Mouse (Mus musculus) neural tube, embryonic 12.5 days (tissue): Measurements from ENCODE around the gene Zfp185. TPM values are rescaled to one million over a fixed set of nuclear protein-coding genes. Genes with fewer than 3 reads are reported as not detected.

ENCODE experiments used
- ATAC-seq: fragments of 200-750 bp; cut with Nextera tagmentation; 2 replicates; pipeline ENCODE4 v1.8.0; 2017; ENCODE audit warnings: low read depth, mild to moderate bottlenecking, moderate TSS enrichment, moderate library complexity; ENCODE audit not compliant: low FRiP score
- H3K27ac ChIP-seq: fragments of 300-500 bp; sonication (generic); 2 replicates; pipeline ENCODE4 v1.5.1; 2016
- H3K27me3 ChIP-seq: fragments of 300-500 bp; sonication (generic); replicated peaks from 2 replicates; pipeline ENCODE4 v1.6.1; 2016; ENCODE audit warnings: mild to moderate bottlenecking
- H3K36me3 ChIP-seq: fragments of 300-500 bp; sonication (generic); 2 replicates; pipeline ENCODE4 v1.6.1; 2016; ENCODE audit warnings: mild to moderate bottlenecking
- H3K4me1 ChIP-seq: fragments of 300-500 bp; sonication (generic); 2 replicates; pipeline ENCODE4 v1.6.1; 2016
- H3K4me2 ChIP-seq: fragments of 300-500 bp; sonication (generic); replicated peaks from 2 replicates; pipeline ENCODE4 v1.6.1; 2016; ENCODE audit warnings: mild to moderate bottlenecking
- H3K4me3 ChIP-seq: fragments of 300-500 bp; sonication (generic); 2 replicates; pipeline ENCODE4 v1.5.1; 2016
- H3K9ac ChIP-seq: fragments of 300-500 bp; sonication (generic); 2 replicates; pipeline ENCODE4 v1.6.1; 2016; ENCODE audit warnings: mild to moderate bottlenecking
- H3K9me3 ChIP-seq: fragments of 300-500 bp; sonication (generic); 2 replicates; pipeline ENCODE4 v1.6.1; 2016; ENCODE audit warnings: mild to moderate bottlenecking
- WGBS: fragments of 180-500 bp; shearing (Covaris S2); methylation state at CpG from one replicate; pipeline ENCODE4 v1.1.7; 2016; 5-methylcytosine and 5-hydroxymethylcytosine counted together
- polyA plus RNA-seq: library from polyadenylated mRNA; unstranded; fragments of >200 nt; fragmentation: Nextera tagmentation; extraction: Ambion mirVana; gene quantifications from 2 replicates; pipeline ENCODE4 v1.2.1, GENCODE M21; 2016

Zfp185 gene
- 2.3 and 2.7 TPM in 2 replicates for polyA plus RNA-seq

- no peak within 1 kb of the TSS for H3K9ac ChIP-seq
- ATAC-seq, result peak; percentile 58; the same call in 1 of the 2 replicates
- H3K9me3 ChIP-seq, result no peaks in the 10 kb centered on the region
- H3K27ac ChIP-seq, result no peak within 1 kb of the TSS
- H3K4me2 ChIP-seq, result peak within 1 kb of the TSS; percentile 60
- H3K27me3 ChIP-seq, result peaks cover 4% of the 10 kb centered on the region; the same call in 1 of the 2 replicates
- 15% methylated on average over 43 of the region's 45 CpGs for WGBS
- no peaks in the 10 kb centered on the region for H3K36me3 ChIP-seq
- H3K4me3 ChIP-seq, result peak within 1 kb of the TSS; percentile 27
- H3K4me1 ChIP-seq, result no peaks in the 10 kb centered on the region
Measured at GRCm38 (mm10) chrX:72986841-72987519, at the start of gene Zfp185. Zfp185 (plus strand) TSS chrX:72987339.

DNA sequence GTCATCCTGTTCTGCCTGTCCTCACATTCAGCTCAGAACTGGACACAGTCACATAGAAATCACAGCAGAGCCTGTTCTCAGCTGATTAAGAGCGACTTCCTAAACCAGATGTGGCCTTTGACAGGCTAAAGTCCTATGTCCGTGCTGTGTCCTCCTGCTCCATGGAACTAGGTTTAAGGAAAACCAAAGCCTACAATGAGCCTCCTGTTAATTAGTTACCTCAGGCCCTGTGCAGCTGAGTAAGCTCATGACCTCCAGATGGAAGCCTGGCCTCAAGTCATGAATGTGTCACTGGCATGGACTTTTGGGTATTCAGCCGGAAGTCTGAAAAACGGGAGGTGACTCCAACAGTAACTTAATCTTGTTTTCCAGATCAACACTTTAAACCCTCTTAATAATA lies 33.7 kb upstream of the Zfp185 start:
- Histone ChIP-seq H3K4me1 (no peaks in the 10 kb centered on the region), H3K36me3 (peaks cover 18% of the 10 kb centered on the region; the same call in 1 of the 2 replicates), H3K9me3 (no peaks in the 10 kb centered on the region), H3K9ac (no peak overlapping the region), H3K27me3 (no peaks in the 10 kb centered on the region), H3K27ac (no peak overlapping the region), H3K4me2 (no peak overlapping the region), H3K4me3 (no peak overlapping the region)
- WGBS, result 91% methylated on average over 4 of the region's 4 CpGs
- no peak for ATAC-seq

DNA sequence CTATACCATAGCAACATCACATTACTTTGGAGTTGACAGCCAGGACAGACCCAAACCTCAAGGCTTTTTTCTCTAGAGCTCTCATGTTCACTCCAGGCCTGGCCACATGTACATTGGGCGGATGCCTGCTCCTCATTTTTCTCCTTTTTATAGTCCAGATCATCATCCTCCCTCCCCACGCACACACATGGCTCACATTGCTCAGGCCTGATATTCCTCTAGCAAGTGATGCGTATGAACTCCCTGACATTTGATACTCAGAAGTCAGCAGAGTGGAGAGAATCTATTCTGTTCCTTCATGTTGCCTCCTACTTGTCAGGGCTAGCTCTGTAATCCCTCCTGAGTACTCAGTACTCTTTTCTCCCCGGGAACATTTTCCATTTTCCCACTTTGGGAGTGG lies 30.7 kb upstream of the Zfp185 start:
- Histone ChIP-seq H3K4me2 (no peak overlapping the region), H3K4me3 (no peak overlapping the region), H3K27me3 (no peaks in the 10 kb centered on the region), H3K27ac (no peak overlapping the region), H3K9ac (no peak overlapping the region), H3K9me3 (no peaks in the 10 kb centered on the region), H3K4me1 (no peaks in the 10 kb centered on the region), H3K36me3 (peaks cover 12% of the 10 kb centered on the region; the same call in 1 of the 2 replicates)
- WGBS, result 87% methylated on average over 4 of the region's 4 CpGs
- ATAC-seq, result no peak

GRCm38 (mm10) chrX:72960431-72960830 lies 26.7 kb upstream of the Zfp185 start:
- Histone ChIP-seq H3K9me3 (no peaks in the 10 kb centered on the region), H3K4me3 (no peak overlapping the region), H3K27me3 (no peaks in the 10 kb centered on the region), H3K9ac (no peak overlapping the region), H3K4me2 (no peak overlapping the region), H3K27ac (no peak overlapping the region), H3K4me1 (no peaks in the 10 kb centered on the region), H3K36me3 (peaks cover 12% of the 10 kb centered on the region; the same call in 1 of the 2 replicates)
- ATAC-seq, result no peak
- 86% methylated on average over 4 of the region's 4 CpGs for WGBS

- 77% methylated on average over 3 of the region's 3 CpGs for WGBS
- Histone ChIP-seq H3K9me3 (no peaks in the 10 kb centered on the region), H3K9ac (no peak overlapping the region), H3K4me2 (no peak overlapping the region), H3K4me3 (no peak overlapping the region), H3K36me3 (peaks cover 12% of the 10 kb centered on the region; the same call in 1 of the 2 replicates), H3K27ac (no peak overlapping the region), H3K4me1 (no peaks in the 10 kb centered on the region), H3K27me3 (no peaks in the 10 kb centered on the region)
- ATAC-seq, result no peak
Measured at GRCm38 (mm10) chrX:72961511-72961910, 25.6 kb upstream of the Zfp185 start.

DNA sequence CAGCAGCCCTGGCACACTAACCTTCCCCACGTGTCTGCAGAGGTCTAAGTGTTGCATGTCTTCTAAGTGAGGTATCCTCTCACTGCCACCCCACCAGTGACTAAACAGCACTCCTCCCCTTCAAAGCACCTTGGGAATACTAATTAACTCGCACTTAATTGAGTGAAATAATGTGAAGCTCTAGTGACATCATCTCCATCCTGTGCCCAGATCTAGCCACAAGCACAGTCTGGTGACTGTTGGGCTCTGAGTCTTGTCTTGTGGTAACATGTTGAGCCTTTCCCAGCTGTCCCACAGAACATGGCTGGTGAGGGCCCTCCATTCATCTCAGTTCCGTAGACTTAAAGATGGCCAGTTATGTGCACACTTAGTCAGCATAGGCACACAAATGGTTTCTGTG lies 24.4 kb upstream of the Zfp185 start:
- H3K4me2 ChIP-seq, result no peak overlapping the region
- no peak overlapping the region for H3K27ac ChIP-seq
- no peaks in the 10 kb centered on the region for H3K9me3 ChIP-seq
- 79% methylated on average over 3 of the region's 3 CpGs for WGBS
- H3K36me3 ChIP-seq, result peaks cover 3% of the 10 kb centered on the region; the same call in 1 of the 2 replicates
- H3K4me3 ChIP-seq, result no peak overlapping the region
- no peak for ATAC-seq
- no peak overlapping the region for H3K9ac ChIP-seq
- H3K4me1 ChIP-seq, result no peaks in the 10 kb centered on the region
- H3K27me3 ChIP-seq, result no peaks in the 10 kb centered on the region

DNA sequence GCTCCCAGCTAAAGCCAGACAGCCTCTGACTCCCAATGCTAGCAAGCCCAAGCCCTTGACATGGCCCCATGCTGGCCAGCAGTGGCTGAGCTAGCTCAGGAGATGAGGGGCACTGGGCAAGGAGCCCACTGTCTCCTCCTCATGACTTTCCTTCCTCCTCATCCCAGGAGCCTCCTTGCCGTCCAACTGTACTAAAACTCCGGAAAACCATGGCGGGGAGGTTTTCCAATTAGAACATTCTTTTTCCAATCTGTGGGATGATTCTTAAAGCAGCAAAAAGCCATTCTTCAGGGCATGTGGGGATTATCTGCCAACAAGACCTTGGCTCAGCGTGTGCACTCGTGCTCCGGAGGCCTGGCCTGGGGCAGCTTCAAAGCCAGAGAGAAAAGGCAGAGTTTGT lies 4.3 kb upstream of the Zfp185 start:
- Histone ChIP-seq H3K4me1 (no peaks in the 10 kb centered on the region), H3K36me3 (no peaks in the 10 kb centered on the region), H3K27me3 (peaks cover 4% of the 10 kb centered on the region; the same call in 1 of the 2 replicates), H3K9ac (no peak overlapping the region), H3K4me2 (no peak overlapping the region), H3K27ac (no peak overlapping the region), H3K9me3 (no peaks in the 10 kb centered on the region), H3K4me3 (no peak overlapping the region)
- WGBS, result 81% methylated on average over 6 of the region's 6 CpGs
- no peak for ATAC-seq

DNA sequence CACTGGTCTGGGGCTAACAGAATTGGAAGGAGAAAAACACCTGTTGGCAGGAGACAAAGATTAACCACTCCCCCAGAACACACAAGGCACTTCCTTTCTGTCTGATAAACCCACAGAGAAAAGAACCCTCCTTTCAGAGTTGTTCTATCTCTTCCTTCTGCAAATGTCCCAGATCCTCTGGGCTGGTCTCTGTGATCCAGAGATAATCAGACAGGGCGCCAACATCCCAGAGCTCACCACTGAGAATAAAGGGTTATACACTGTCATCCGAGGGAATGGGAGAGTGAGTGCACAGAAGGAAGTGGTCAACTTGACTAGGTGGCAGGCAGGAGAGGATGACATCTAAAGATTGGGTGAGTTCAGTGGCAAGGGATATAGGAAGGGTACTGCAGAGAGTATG lies 1.5 kb upstream of the Zfp185 start:
- no peak for ATAC-seq
- WGBS, result 88% methylated on average over 2 of the region's 2 CpGs
- no peaks in the 10 kb centered on the region for H3K4me1 ChIP-seq
- no peak overlapping the region for H3K9ac ChIP-seq
- no peaks in the 10 kb centered on the region for H3K36me3 ChIP-seq
- H3K4me3 ChIP-seq, result no peak overlapping the region
- no peak overlapping the region for H3K27ac ChIP-seq
- H3K4me2 ChIP-seq, result no peak overlapping the region
- peaks cover 4% of the 10 kb centered on the region; the same call in 1 of the 2 replicates for H3K27me3 ChIP-seq
- no peaks in the 10 kb centered on the region for H3K9me3 ChIP-seq

GRCm38 (mm10) chrX:72987520-72987905 lies 374 bp downstream of the Zfp185 start:
- Histone ChIP-seq H3K4me1 (no peaks in the 10 kb centered on the region), H3K27me3 (peaks cover 4% of the 10 kb centered on the region; the same call in 1 of the 2 replicates), H3K4me3 (peak overlapping the region; percentile 27), H3K36me3 (no peaks in the 10 kb centered on the region), H3K9ac (no peak overlapping the region), H3K27ac (no peak overlapping the region), H3K9me3 (no peaks in the 10 kb centered on the region), H3K4me2 (peak overlapping the region; percentile 60)
- WGBS, result 25% methylated on average over 14 of the region's 14 CpGs
- ATAC-seq, result 0 out of 2 replicates have a peak, but pooled peaks have one; percentile 37

- no peaks in the 10 kb centered on the region for H3K36me3 ChIP-seq
- H3K27me3 ChIP-seq, result peaks cover 4% of the 10 kb centered on the region; the same call in 1 of the 2 replicates
- ATAC-seq, result no peak
- H3K4me3 ChIP-seq, result no peak overlapping the region
- H3K4me1 ChIP-seq, result no peaks in the 10 kb centered on the region
- no peak overlapping the region for H3K27ac ChIP-seq
- no peak overlapping the region for H3K9ac ChIP-seq
- 84% methylated on average over 3 of the region's 3 CpGs for WGBS
- H3K4me2 ChIP-seq, result no peak overlapping the region
- no peaks in the 10 kb centered on the region for H3K9me3 ChIP-seq
Measured at GRCm38 (mm10) chrX:72988431-72988830, 1.3 kb downstream of the Zfp185 start.

DNA sequence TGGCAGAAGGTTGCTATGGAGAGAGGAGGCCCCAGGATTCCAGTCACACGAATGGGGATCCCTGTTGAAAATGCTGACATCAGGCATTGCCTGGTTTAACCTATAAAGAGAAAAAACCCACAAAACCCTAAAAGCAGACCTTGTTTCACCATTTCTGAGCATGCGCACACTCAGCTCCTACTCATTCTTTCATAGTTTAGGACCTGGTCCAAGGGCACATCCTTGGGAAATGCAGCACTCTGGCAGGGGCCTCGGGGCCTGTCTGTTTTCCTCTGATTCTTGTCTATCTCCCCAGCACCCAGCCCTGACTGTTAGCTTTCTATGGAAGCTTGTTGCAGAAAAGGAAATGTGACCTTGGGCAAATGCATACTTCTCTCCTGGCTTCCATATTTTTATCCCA lies 3.4 kb downstream of the Zfp185 start:
- ATAC-seq, result no peak
- H3K9me3 ChIP-seq, result no peaks in the 10 kb centered on the region
- no peak overlapping the region for H3K4me3 ChIP-seq
- H3K4me1 ChIP-seq, result no peaks in the 10 kb centered on the region
- WGBS, result 78% methylated on average over 3 of the region's 3 CpGs
- H3K4me2 ChIP-seq, result no peak overlapping the region
- no peak overlapping the region for H3K9ac ChIP-seq
- H3K27me3 ChIP-seq, result peaks cover 4% of the 10 kb centered on the region; the same call in 1 of the 2 replicates
- H3K27ac ChIP-seq, result no peak overlapping the region
- H3K36me3 ChIP-seq, result no peaks in the 10 kb centered on the region

GRCm38 (mm10) chrX:72992291-72992919 lies 5.3 kb downstream of the Zfp185 start:
- 57% methylated on average over 5 of the region's 5 CpGs for WGBS
- ATAC-seq, result no peak
- H3K4me2 ChIP-seq, result no peak overlapping the region
- no peaks in the 10 kb centered on the region for H3K4me1 ChIP-seq
- no peaks in the 10 kb centered on the region for H3K27me3 ChIP-seq
- no peaks in the 10 kb centered on the region for H3K9me3 ChIP-seq
- no peaks in the 10 kb centered on the region for H3K36me3 ChIP-seq
- H3K27ac ChIP-seq, result no peak overlapping the region
- H3K4me3 ChIP-seq, result no peak overlapping the region
- H3K9ac ChIP-seq, result no peak overlapping the region
